Mouse (Mus musculus) neural tube, embryonic 13.5 days (tissue): ENCODE data around the gene Rps26. TPM values are rescaled to one million over a fixed set of nuclear protein-coding genes. Genes with fewer than 3 reads are reported as not detected.

Experiments used
- ATAC-seq: fragments of 200-750 bp; cut with Nextera tagmentation; 2 replicates; pipeline ENCODE4 v1.8.0; 2017; ENCODE audit warnings: low read depth, mild to moderate bottlenecking, moderate TSS enrichment, moderate library complexity
- H3K27ac ChIP-seq: fragments of 300-500 bp; sonication (generic); replicated peaks from 2 replicates; pipeline ENCODE4 v1.5.1; 2015; ENCODE audit warnings: moderate library complexity, mild to moderate bottlenecking, inconsistent platforms
- H3K27me3 ChIP-seq: fragments of 300-500 bp; sonication (generic); 2 replicates; pipeline ENCODE4 v1.6.1; 2015; ENCODE audit warnings: mild to moderate bottlenecking, inconsistent platforms
- H3K36me3 ChIP-seq: fragments of 300-500 bp; sonication (generic); 2 replicates; pipeline ENCODE4 v1.6.1; 2015; ENCODE audit warnings: mild to moderate bottlenecking, inconsistent platforms
- H3K4me1 ChIP-seq: fragments of 300-500 bp; sonication (generic); replicated peaks from 2 replicates; pipeline ENCODE4 v1.6.1; 2015; ENCODE audit warnings: inconsistent platforms
- H3K4me2 ChIP-seq: fragments of 300-500 bp; sonication (generic); 2 replicates; pipeline ENCODE4 v1.6.1; 2015; ENCODE audit warnings: inconsistent platforms, mild to moderate bottlenecking, moderate library complexity
- H3K4me3 ChIP-seq: fragments of 300-500 bp; sonication (generic); 2 replicates; pipeline ENCODE4 v1.5.1; 2015; ENCODE audit warnings: mild to moderate bottlenecking, inconsistent platforms
- H3K9ac ChIP-seq: fragments of 300-500 bp; sonication (generic); 2 replicates; pipeline ENCODE4 v1.6.1; 2015; ENCODE audit warnings: moderate library complexity, mild to moderate bottlenecking, inconsistent platforms
- H3K9me3 ChIP-seq: fragments of 300-500 bp; sonication (generic); 2 replicates; pipeline ENCODE4 v1.6.1; 2016; ENCODE audit warnings: inconsistent platforms
- WGBS: fragments of 180-500 bp; shearing (Covaris S2); methylation state at CpG from one replicate; pipeline ENCODE4 v1.1.7; 2015; 5-methylcytosine and 5-hydroxymethylcytosine counted together
- polyA plus RNA-seq: library from polyadenylated mRNA; unstranded; fragments of >200 nt; fragmentation: Nextera tagmentation; extraction: Ambion mirVana; gene quantifications from 2 replicates; pipeline ENCODE4 v1.2.1, GENCODE M21; 2015

Rps26 gene
- polyA plus RNA-seq, 1 experiment from 2014 or later, result 470 TPM

DNA sequence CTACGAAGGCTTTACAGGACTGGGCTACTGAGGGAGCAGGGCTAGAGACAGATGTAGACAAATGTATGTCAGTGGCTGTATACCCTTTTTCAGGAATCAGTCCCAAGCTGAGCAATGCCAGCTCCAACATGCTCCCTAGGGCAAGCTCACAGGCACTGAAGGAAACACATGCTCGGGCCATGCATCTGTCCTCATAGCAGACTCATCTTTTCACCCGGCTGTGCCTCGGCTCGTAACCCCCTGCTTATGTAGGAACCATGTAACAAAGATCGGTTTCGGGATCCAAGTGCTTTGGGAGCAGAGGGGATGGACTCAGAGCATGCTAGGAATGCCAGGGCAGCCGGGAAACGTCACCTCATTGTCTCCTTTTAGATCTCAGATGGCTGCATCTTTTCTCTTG lies 32.9 kb upstream of the Rps26 start:
- ATAC-seq, result no peak
- H3K27me3 ChIP-seq, result no peaks in the 10 kb centered on the region
- WGBS, result 51% methylated on average over 9 of the region's 9 CpGs
- no peak overlapping the region for H3K27ac ChIP-seq
- no peak overlapping the region for H3K9ac ChIP-seq
- H3K4me3 ChIP-seq, result no peak overlapping the region
- no peaks in the 10 kb centered on the region for H3K36me3 ChIP-seq
- H3K4me1 ChIP-seq, result no peaks in the 10 kb centered on the region
- no peaks in the 10 kb centered on the region for H3K9me3 ChIP-seq
- H3K4me2 ChIP-seq, result no peak overlapping the region

DNA sequence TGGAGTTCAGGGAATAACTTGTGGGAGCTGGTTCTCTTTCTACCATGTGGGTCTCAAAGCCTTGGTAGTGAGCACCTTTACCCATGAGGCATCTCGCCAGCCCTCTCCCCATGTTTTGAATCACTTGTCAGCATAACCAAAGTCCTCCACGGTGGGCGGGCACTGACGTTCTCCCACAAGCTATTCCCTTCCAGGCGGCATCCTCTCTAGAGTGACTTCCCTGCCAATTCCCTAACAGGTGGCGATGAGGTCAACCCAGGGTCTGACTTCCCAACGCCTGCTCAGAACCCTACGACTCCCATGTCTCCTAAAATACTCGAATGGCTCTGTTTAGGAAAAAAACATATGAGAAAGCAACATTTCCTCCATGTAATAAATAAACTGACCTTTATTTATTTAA lies 31.3 kb upstream of the Rps26 start:
- H3K36me3 ChIP-seq, result no peaks in the 10 kb centered on the region
- H3K4me1 ChIP-seq, result no peaks in the 10 kb centered on the region; the same call in 1 of the 2 replicates
- no peaks in the 10 kb centered on the region for H3K9me3 ChIP-seq
- no peak overlapping the region for H3K9ac ChIP-seq
- no peak overlapping the region for H3K4me3 ChIP-seq
- 45% methylated on average over 9 of the region's 9 CpGs for WGBS
- H3K27ac ChIP-seq, result no peak overlapping the region
- no peak for ATAC-seq
- no peaks in the 10 kb centered on the region for H3K27me3 ChIP-seq
- no peak overlapping the region for H3K4me2 ChIP-seq

GRCm38 (mm10) chr10:128656731-128657130 lies 30.2 kb upstream of the Rps26 start:
- Histone ChIP-seq H3K27ac (no peak overlapping the region), H3K4me1 (no peaks in the 10 kb centered on the region; the same call in 1 of the 2 replicates), H3K9ac (no peak overlapping the region), H3K9me3 (no peaks in the 10 kb centered on the region), H3K4me2 (no peak overlapping the region), H3K4me3 (no peak overlapping the region), H3K36me3 (no peaks in the 10 kb centered on the region), H3K27me3 (no peaks in the 10 kb centered on the region)
- 94% methylated on average over 1 of the region's 1 CpGs for WGBS
- no peak for ATAC-seq

- ATAC-seq, result no peak
- WGBS, result 87% methylated on average over 3 of the region's 3 CpGs
- no peaks in the 10 kb centered on the region for H3K36me3 ChIP-seq
- H3K4me2 ChIP-seq, result no peak overlapping the region
- no peak overlapping the region for H3K9ac ChIP-seq
- no peaks in the 10 kb centered on the region for H3K9me3 ChIP-seq
- no peaks in the 10 kb centered on the region; the same call in 1 of the 2 replicates for H3K4me1 ChIP-seq
- no peaks in the 10 kb centered on the region for H3K27me3 ChIP-seq
- no peak overlapping the region for H3K4me3 ChIP-seq
- H3K27ac ChIP-seq, result no peak overlapping the region
Observed at GRCm38 (mm10) chr10:128655254-128655653, 28.7 kb upstream of the Rps26 start.

GRCm38 (mm10) chr10:128653866-128654265 lies 27.3 kb upstream of the Rps26 start:
- 73% methylated on average over 4 of the region's 4 CpGs for WGBS
- Histone ChIP-seq H3K9ac (no peak overlapping the region), H3K27me3 (no peaks in the 10 kb centered on the region), H3K4me3 (no peak overlapping the region), H3K27ac (no peak overlapping the region), H3K4me2 (no peak overlapping the region), H3K4me1 (no peaks in the 10 kb centered on the region; the same call in 1 of the 2 replicates), H3K36me3 (no peaks in the 10 kb centered on the region), H3K9me3 (no peaks in the 10 kb centered on the region)
- ATAC-seq, result no peak

DNA sequence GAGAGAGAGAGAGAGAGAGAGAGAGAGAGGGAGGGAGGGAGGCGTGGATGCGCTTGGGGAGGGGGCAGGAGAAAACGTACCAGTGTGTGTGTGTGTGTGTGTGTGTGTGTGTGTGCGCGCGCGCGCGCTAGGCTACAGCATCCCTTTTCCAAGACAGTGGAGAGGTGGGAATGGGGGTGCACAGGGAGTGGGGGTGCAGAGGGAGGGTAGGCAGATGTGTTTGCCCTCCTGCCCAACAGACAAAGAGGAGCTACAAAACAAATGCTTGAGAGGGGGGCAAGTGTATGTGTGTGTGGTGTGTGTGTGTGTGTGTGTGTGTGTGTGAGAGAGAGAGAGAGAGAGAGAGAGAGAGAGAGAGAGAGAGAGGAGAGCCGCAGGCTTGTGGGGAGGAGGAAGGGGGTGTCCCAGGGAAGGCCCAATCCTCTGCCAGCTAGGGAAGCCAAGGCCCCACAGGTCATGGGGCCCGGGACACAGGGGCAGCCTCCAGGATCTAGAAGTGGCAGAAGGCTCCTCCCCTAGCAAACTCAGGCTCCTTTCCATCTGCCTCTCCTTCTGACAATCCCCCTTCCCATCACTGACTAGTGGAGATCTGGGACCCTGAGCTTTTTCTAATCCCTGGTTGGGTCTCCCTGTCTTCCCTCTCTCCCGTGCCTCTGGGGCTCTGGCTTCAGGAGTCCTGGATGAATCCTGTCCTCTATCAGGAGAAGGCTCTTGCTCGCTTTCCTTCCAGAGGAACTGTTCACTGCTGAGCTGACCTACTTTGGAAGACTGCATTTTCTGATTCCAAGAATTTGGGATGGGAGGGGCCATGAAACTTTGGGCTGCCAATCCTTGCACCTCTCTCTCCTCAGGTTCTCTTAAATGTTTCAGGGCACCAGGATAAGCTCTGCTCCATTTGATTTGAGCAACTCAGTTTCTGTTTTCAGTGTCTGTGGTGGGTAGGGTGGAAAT lies 19.9 kb upstream of the Rps26 start:
- Histone ChIP-seq H3K4me1 (peaks cover 46% of the 10 kb centered on the region), H3K36me3 (peaks cover 14% of the 10 kb centered on the region), H3K4me2 (peak overlapping the region; percentile 74), H3K27me3 (no peaks in the 10 kb centered on the region), H3K27ac (peak overlapping the region; percentile 96), H3K9ac (peak overlapping the region; percentile 84), H3K4me3 (peak overlapping the region; percentile 57), H3K9me3 (no peaks in the 10 kb centered on the region)
- WGBS, result 7% methylated on average over 11 of the region's 13 CpGs
- peak; percentile 86 for ATAC-seq

DNA sequence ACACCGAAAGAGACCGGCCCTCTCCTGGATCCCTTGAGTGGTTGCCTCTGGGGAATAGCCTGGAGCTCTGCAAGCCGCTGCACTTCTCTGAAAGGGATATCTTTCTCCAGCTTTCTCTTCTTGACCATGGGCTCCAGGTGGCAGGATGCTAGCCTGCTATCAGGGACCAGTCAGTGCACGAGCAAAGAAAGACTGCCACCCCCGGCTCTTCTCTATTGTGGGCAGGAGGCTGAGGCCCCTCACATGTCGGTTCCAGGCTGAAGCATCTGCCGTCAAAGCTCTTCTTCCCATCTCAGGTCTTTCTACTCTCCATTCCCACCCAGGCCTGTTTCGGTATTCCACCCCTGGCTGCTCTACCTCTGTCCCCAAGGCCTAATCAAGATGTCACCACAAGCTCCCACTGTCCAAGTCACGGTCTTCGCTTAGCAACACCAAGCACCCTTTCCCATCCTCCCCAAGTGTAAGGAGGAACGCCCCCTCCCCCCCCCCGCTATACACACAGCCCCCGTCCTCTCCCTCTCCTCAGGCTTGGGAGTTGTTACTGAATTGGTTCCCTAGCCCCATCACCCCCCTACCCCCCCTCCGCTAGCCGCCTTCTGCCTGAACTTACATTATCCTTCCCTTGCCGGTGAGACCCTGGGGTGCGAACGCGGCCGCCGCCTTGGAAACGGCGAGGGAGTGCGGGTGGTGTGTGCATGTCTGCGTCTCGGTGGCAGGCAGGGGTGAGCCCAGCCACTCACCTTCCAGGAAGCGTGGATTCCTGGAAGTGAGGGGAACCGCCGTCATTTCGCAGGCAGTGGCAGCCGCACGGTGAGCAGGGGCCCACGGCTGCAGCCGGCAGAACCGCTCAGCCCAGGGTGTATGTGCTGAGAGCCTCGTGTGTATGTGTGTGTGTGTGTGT lies 18.8 kb upstream of the Rps26 start, which contains the start of gene Ikzf4:
Ikzf4 (minus strand) TSS at position 881 of the 901 bp plus-strand sequence.
- peak within 1 kb of the TSS; percentile 96 for H3K27ac ChIP-seq
- 2% methylated on average over 34 of the region's 36 CpGs for WGBS

DNA sequence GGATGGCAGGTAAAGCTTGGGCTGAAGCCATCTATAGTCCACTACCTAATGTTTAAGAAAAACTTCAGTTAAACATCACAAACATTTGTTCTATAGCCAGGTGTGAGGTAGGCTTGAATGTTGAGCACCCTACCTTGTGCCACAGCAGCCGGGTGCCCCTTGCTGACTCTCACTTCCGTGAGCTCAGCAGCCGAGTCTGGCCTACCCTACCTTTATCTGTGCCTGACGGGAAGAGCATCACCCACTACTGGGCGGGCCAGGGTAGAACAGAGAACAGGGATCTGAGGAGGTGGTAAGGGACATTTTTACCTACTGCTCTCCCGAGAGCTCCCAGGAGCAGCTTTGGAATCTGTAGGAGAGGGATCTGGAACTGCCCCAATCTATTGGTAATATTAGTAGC lies 16.2 kb upstream of the Rps26 start:
- no peak overlapping the region for H3K4me3 ChIP-seq
- H3K27ac ChIP-seq, result no peak overlapping the region
- ATAC-seq, result no peak
- H3K4me2 ChIP-seq, result peak overlapping the region; percentile 74; the same call in 1 of the 2 replicates
- 0 out of 2 replicates have a peak overlapping the region, but pooled peaks have one; percentile 22 for H3K9ac ChIP-seq
- peaks cover 46% of the 10 kb centered on the region for H3K4me1 ChIP-seq
- no peaks in the 10 kb centered on the region for H3K9me3 ChIP-seq
- peaks cover 47% of the 10 kb centered on the region for H3K36me3 ChIP-seq
- no peaks in the 10 kb centered on the region for H3K27me3 ChIP-seq
- 89% methylated on average over 6 of the region's 6 CpGs for WGBS

More for the DNA sequence above, 18.8 kb upstream of the Rps26 start, which contains the start of gene Ikzf4:
- Histone ChIP-seq H3K4me3 (peak within 1 kb of the TSS; percentile 57), H3K4me1 (peaks cover 46% of the 10 kb centered on the region), H3K4me2 (peak within 1 kb of the TSS; percentile 74), H3K27me3 (no peaks in the 10 kb centered on the region), H3K36me3 (peaks cover 24% of the 10 kb centered on the region), H3K9me3 (no peaks in the 10 kb centered on the region), H3K9ac (peak within 1 kb of the TSS; percentile 84)
- peak; percentile 85 for ATAC-seq

DNA sequence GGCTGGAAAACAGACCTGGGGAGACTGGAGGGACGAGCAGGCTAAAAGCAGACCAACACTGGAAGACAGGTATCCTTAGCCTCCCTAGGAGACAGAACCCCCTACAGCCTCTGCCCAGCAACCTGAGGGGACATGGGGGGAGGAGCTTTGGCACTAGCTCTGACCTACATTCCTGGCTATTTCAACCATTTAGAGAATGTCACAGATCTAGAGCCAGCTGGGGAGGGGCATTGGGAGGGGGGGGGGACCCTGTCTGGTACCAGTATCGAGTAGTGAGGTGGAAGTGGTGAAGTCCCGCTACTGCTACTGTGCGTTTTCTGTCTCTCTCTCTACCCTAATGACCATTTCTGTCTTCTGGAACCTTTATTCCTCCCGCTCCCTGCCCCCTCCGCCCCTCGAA lies 15.3 kb upstream of the Rps26 start:
- H3K4me3 ChIP-seq, result no peak overlapping the region
- H3K27me3 ChIP-seq, result no peaks in the 10 kb centered on the region
- H3K9me3 ChIP-seq, result no peaks in the 10 kb centered on the region
- H3K36me3 ChIP-seq, result peaks cover 51% of the 10 kb centered on the region
- H3K4me2 ChIP-seq, result no peak overlapping the region
- no peak for ATAC-seq
- no peak overlapping the region for H3K9ac ChIP-seq
- H3K27ac ChIP-seq, result no peak overlapping the region
- 81% methylated on average over 7 of the region's 7 CpGs for WGBS
- peaks cover 49% of the 10 kb centered on the region for H3K4me1 ChIP-seq

DNA sequence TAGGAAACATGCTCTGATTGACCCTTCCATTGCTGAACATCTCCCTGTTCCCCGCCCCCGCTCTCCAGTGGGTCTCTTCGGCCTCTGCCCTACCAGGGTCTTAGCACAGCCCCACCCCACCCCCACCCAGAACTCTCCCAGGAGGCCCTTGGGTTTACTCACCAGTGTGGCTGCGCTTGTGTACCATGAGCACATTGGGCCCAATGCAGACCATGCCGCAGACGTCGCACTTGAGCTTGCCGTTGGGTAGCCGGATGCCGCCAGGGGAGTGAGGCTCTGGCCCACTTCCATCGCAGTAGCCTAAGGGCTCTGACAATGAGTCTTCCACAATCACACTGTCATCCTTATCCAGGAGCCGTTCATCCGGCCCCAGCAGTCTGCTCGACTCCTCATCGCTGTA lies 14.3 kb upstream of the Rps26 start:
- H3K4me2 ChIP-seq, result no peak overlapping the region
- no peak overlapping the region for H3K27ac ChIP-seq
- no peaks in the 10 kb centered on the region for H3K27me3 ChIP-seq
- no peak overlapping the region for H3K9ac ChIP-seq
- peaks cover 46% of the 10 kb centered on the region for H3K4me1 ChIP-seq
- no peaks in the 10 kb centered on the region for H3K9me3 ChIP-seq
- no peak for ATAC-seq
- 92% methylated on average over 15 of the region's 15 CpGs for WGBS
- peaks cover 61% of the 10 kb centered on the region for H3K36me3 ChIP-seq
- no peak overlapping the region for H3K4me3 ChIP-seq

DNA sequence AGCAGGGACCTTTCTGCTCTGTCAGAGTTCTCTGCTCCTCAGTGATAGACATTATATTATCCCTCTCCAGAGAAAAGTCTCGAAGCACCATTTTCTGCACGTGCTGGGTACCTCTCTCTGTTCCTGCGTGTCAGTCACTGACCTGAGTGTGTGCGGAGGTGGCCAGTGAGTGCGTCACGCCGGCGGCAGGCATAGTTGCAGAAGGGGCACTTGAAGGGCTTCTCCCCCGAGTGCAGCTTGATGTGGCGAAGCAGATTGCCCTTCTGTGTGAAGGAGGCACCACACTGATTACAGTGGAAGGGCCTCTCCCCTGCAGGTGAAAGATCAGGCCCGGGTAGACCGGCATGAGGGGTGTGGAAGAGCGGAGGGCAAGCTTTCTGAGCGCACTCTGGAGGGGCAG lies 13.5 kb upstream of the Rps26 start:
- no peak overlapping the region for H3K27ac ChIP-seq
- H3K4me3 ChIP-seq, result no peak overlapping the region
- H3K27me3 ChIP-seq, result no peaks in the 10 kb centered on the region
- peaks cover 42% of the 10 kb centered on the region for H3K4me1 ChIP-seq
- no peak for ATAC-seq
- no peak overlapping the region for H3K9ac ChIP-seq
- no peaks in the 10 kb centered on the region for H3K9me3 ChIP-seq
- WGBS, result 85% methylated on average over 14 of the region's 14 CpGs
- H3K4me2 ChIP-seq, result no peak overlapping the region
- H3K36me3 ChIP-seq, result peaks cover 70% of the 10 kb centered on the region

DNA sequence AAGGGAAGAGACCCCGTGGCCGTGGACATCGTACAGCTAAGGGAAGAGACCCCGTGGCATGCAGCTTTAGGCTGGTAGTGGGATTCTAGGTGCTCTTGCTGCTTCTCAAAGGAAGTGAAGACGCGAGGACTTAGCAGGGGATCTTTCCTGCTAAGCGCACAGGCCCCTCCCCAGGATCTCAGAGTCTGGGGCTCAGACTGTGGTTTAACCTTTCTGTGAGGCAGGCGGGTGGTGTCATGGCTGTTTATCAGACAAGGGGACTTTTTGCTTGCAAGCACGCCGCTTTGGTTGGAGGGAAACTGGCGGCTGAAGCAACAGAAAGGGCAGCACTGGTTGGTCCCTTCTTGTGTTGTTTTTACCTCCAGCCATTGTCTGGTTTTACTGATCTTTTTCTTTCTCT lies 10.5 kb upstream of the Rps26 start:
- ATAC-seq, result no peak
- WGBS, result 6% methylated on average over 11 of the region's 11 CpGs

More for the DNA sequence above, 10.5 kb upstream of the Rps26 start:
- no peaks in the 10 kb centered on the region for H3K27me3 ChIP-seq
- H3K9me3 ChIP-seq, result no peaks in the 10 kb centered on the region
- H3K27ac ChIP-seq, result peak overlapping the region; percentile 46
- peaks cover 13% of the 10 kb centered on the region for H3K4me1 ChIP-seq
- peak overlapping the region; percentile 52; the same call in 1 of the 2 replicates for H3K9ac ChIP-seq
- H3K36me3 ChIP-seq, result peaks cover 88% of the 10 kb centered on the region
- H3K4me2 ChIP-seq, result peak overlapping the region; percentile 39
- no peak overlapping the region for H3K4me3 ChIP-seq
